Mouse (Mus musculus): Measurements from ENCODE around the gene Zfp235.

DNA sequence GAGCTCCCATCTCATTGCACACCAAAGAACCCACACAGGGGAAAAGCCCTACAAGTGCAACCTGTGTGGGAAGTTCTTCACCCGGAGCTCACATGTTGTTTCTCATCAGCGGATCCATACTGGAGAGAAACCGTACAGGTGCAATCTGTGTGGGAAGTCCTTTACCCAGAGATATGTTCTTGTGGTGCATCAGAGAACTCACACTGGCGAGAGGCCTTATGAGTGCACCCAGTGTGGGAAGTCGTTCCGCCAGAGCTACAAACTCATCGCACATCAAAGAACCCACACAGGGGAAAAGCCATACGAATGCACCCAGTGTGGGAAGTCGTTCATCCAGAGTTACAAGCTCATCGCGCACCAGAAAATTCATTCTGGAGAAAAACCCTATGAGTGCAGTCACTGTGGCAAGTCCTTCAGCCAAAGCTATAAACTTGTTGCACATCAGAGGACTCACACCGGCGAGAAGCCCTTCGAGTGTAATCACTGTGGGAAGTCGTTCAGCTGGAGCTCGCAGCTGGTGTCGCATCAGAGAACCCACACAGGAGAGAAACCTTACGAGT is 28.7 kb upstream of the Zfp235 start:
- TF ChIP-seq GATA1 (IDR thresholded peaks at IDR 0.05; ENCODE audit: low read length) (no peak), TAL1 (IDR thresholded peaks at IDR 0.05; ENCODE audit: low read length) (no peak)

Data from erythroblast, embryonic 14.5 days (primary cell).